Mouse (Mus musculus) left cerebral cortex, postnatal 14 days (tissue): ENCODE results near the gene Lum. TPM values are rescaled to one million over a fixed set of nuclear protein-coding genes. Genes with fewer than 3 reads are reported as not detected.

ENCODE experiments used
- total RNA-seq, 2 experiments: library from RNA; stranded (reverse); gene quantifications; 2 replicates each; pipeline ENCODE4 v1.2.3; 2021

Gene Lum
- total RNA-seq, 2 experiments from 2014 or later, result 3.9 TPM

Other genes starting within 250 kb of the Lum start
- gene Dcn, start 85.5 kb upstream of the Lum start, total RNA-seq, result 10 to 100 TPM; 25.2 to 35.6 TPM
- not detected for gene Kera, start 41.8 kb downstream of the Lum start, total RNA-seq
- gene Epyc, start 78.9 kb downstream of the Lum start, total RNA-seq, result under 1 TPM; 0.20 to 0.44 TPM
- not detected for gene Ccer1, start 127.9 kb downstream of the Lum start, total RNA-seq
- under 1 TPM in 1 of 2 experiments, not detected in 1; 0.23 TPM for gene C030005K15Rik, start 161.6 kb downstream of the Lum start, total RNA-seq